Mouse (Mus musculus): ENCODE data around the gene Ahsa1.
"Not testable (repeated sequence)": the region's sequence is repeated elsewhere in the genome, so short reads cannot be mapped to it uniquely, and the experiment has no call there.

Gene Ahsa1

DNA sequence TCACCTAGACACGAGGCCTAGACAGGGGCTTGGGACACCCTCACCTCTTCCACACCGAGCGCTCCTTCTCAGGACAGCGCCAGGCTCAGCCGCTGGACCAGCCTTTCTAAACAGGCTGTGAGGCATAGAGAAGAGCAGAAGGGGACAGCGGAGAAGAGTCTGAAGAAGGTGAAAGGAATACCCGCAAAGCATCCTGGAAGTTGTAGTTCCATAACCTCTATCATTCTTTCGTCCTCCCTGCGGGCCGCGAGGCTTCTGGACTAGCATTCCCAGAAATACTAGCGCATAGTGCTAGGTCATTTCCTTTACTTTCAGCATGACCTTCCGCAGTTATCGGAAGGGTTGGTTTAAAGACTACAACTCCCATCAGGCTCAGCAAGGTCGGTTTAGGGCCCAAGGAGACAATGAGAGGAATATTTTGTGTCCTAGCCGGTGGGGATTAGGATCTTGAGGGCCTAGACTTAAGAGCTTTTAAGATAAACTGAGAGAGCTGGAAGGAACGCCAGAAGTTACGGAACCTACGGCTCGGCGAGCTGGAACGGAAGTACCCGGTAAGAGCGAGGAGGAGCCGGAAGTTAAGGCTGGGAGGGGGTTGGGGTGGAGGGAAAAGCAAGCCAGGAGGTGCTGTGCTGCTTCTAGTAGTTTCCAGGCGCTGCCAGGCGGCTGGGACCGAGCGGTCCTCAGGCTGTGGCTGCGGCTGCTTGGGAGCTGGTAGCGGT lies at the start of gene Ahsa1, which contains the start of gene Vipas39:
TSS of gene Ahsa1 (plus strand) at position 372 of the 719 bp plus-strand sequence.
TSS of gene Vipas39 (minus strand) at position 149 of the 719 bp plus-strand sequence.
- peak; percentile 84 to 93 for DNase-seq

DNA sequence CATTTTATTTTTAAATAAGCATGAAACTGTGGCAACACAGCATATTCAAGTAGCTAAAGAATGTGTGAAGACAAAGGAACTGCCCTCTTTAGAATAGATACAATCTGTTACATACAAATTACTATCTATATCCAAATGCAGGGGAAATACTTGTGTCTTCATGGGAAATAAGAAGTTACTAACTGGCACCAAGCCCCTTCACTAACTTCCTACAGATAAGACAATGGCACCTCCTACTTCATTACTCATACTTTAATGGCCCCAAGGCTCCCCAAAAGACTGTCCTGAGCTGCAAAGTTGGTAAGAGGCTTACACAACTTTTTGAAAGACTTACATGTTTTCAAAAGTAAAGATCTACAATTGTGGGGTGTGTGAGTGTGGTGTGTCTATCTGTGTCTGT lies 48.7 kb upstream of the Ahsa1 start:
- DNase-seq = no peak

DNA sequence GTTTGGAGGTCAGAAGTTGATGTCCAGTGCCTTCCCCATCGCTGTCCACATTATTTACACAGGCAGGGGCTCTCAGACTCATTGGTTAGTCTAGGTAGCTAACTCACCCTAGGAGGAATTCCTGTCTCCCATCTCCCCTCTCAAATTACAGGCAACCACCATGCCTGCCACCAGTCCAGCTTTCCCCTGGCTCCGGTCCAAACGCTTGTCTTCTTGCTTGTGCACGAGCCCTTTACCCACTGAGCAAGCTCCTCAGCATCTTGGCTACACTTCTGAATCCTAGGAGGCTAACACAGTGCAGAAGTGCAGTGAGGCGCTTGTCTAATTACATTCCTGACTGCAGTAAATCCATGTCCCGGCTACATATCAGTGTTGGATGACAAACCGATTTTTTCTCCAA lies 46.9 kb upstream of the Ahsa1 start:
- DNase-seq = no peak

DNA sequence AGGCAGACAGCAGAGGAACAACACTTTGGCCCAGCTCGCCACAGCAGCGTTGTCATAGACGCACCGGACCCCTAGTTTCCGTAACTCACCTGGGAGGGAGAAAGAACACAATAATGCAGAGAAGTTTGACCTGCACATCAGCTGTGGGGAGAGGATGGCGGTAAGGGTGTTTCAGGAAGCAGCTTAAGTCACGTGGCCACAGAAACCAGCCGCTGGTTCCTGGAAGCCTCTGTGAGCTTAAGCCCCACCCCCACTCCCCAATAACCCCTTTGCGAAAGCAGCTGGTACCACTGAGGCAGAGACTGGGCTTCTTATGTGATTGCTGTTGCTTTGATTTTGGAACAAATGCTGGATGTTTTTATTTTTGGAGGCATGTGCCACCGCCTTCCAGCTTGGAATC lies 41.3 kb upstream of the Ahsa1 start:
- no peak for DNase-seq

DNA sequence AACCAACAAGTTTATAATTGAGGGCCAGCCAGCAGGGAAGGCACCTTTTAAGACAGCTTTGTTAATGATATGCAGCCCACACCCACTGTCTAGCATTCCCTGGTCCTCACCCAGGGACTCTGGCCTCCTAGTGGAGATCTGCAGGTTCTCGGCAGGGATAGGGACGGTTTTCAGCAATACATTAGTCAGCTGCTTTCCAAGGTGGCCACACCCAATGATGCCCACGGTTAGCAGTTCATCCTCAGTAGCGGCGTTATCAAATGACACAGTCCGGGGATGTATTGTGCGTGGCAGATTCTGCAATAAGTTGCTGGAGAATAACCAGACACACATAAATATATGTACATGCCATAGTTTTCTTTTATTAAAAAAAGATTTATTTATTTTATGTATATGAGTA lies 39.5 kb upstream of the Ahsa1 start:
- no peak for DNase-seq

DNA sequence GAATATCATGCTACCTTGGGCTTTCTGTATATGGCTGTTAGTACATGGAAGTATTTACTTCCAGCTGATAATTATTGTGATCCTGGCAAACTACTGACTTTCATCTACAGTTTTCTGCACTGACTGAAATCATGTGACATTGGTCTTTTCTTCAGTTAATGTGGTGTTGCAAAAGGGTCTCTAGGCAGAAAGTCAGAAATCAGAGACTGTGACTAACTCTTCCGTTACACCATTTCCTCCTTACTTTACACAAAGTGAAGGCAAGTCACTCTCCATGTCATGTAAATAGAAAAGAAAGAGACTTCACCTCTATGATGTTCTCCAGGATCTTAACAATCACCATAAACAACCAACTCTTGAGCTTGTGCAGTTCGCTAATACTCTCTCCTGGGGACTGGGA lies 36.6 kb upstream of the Ahsa1 start:
- no peak for DNase-seq

DNA sequence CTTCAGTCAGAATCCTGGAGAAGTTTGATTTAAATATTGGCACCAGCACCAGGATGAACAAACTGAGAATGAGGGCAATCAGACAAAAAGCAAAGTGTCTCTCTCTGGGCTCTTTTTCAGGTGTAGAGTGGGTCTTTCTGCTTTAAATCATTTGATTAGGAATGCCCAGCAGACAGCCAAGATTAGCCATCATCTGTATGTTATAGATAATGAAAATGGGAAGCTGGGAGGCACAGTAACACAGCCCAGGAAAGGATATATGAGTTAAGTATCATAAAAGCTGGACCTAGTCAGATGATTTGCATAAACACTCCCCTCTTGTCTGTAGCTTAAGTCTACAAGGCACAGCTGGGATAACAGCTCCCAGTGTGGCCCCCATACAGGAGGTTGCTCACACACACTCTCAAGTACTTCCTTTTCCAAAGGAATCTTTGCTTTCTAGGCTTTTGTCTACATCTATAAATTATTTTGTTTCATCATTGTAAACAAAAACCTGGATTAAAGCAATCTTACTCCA lies 35.8 kb upstream of the Ahsa1 start:
- DNase-seq = no peak

DNA sequence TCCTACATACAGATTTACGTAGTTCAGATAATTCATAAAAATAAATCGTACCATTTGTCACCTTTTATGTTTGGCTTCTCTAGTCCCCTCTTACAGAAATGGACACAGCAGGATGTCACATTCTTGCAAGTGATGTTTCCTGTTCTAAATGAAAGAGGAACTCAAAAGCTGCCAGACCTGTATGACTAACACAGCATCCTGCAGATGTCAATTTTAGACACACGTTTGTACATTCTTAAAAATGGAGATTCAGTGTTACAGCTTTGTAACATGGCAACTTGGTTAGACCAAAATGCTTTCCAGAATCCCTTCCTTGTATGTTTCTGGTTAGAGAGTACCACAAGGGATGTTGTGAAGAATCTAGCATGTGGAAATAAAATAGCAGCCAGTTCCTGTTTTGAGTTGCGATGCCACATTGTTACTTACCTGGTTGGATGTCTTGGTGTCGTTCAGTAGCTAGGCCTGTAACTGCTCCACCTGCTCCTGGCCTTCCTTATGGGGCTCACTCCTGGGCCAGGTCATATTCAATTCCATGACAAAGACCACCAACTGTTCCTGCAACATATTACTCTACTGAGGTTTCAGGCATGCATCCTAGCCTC lies 29.3 kb upstream of the Ahsa1 start:
- DNase-seq = no peak

DNA sequence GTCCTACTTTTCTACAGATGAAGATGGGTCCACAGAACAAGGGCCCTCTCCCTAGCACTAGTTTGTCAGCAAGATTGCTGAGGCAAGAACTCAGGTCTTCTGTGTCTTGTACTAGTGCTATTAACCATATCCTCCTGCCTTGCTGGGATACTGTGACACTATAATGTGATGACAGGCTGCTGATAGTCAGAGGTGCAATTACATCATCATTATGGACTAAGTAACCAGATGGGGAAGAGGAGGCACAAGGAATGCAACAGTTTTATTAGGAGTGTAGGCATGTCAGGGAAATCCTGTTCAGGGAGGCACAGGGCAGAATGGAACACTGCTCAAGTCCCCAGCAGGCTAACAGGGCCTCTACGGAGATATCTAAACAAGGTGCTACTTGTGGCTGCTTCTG lies 27.6 kb upstream of the Ahsa1 start, which contains the start of gene Noxred1:
TSS of gene Noxred1 (minus strand) at position 101 of the 400 bp plus-strand sequence.
- DNase-seq = no peak

DNA sequence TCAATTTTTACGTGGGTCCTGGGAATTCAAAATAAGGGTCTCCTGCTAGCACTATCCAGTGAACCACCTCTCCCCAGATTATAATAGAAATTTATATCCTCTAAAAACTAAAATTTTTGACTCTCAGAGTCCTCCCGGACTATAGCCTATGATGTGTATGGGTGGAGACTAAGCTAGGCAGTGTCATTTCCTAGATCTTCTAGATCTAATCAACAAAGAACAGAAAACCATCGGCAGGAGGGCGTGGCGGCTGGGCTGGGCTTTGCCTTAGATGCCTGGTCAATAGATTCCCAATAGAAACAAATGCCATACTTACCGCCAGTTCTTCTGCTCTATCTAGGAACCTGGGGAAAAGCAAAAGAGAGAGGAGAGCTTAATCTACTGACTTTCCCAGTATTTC lies 16.1 kb upstream of the Ahsa1 start:
- no peak for DNase-seq

DNA sequence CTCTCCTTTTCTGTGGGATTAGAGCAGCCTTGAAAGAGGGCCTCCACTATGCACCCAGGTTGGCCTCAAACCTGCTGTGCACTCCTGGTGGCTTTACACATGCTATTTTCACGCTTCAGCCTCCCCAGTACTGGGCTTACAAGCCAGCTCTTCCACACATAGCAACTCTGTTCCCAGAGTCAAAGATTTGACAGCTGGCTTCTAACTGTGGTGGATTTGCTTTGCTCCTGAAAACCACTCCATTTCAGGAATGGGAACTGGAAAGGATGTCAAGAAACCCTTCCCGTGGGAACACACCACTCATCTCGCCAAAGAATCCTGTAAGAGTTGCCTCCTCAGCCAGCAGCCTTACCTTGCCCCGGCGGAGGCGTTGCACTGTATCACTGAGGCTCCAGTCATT lies 12.4 kb upstream of the Ahsa1 start:
- no peak for DNase-seq

DNA sequence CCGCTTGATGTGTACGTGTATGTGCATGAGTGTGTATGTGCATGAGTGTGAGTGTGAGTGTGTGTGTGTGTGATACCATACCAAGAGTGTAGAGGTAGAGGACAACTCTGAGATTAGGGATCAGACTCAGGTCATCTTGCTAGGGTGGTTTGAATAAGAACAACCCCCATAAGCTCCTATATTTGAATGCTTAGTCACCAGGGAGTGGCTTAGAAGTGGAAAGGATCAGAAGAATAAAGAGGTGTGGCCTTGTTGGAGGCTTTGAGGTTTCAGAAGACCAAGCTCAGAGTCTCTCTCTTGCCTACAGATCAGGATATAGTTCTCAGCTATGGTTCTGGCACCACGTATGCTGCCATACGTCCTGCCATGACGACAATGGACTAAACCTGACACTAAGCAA lies 9.7 kb upstream of the Ahsa1 start:
- DNase-seq = no peak

DNA sequence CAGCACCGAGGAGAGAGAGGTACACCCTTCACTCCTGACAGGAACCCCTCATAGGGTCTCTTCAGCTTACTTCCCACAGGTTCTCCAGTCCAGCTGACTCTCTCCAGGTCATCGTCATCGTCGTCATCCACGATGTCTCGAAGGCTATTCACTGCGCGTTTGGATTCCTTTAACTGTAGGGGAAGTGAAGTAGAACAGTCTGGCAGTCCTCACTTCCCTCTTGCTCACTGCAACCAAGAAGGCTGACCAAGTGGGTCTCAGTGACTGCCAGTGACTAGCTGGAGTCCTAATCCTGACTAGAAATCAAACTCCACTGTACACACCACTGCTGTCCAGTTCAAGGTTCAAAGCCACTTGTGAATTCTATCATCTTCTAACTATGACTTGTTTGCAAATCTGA lies 5.7 kb upstream of the Ahsa1 start:
- DNase-seq = no peak

DNA sequence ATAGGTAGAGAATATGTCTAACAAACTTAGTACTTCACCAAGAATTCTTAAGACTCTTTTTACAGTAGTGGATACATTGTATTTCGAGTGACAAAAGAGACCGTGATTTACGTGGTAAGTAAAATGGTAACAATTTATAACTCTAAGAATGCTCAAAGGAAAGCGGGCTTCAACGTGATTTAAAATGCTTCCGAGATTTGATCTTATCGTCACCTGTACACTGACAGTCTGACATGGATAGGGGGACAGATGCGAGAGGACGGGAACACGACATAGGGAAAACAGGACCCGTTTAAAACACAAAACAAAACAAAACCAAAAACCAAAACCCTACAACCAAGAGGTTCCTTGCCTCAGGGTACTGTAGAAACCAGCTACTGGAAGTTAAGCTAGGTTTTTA lies 835 bp upstream of the Ahsa1 start:
- DNase-seq = peak in 1 of 2 experiments; percentile 20

DNA sequence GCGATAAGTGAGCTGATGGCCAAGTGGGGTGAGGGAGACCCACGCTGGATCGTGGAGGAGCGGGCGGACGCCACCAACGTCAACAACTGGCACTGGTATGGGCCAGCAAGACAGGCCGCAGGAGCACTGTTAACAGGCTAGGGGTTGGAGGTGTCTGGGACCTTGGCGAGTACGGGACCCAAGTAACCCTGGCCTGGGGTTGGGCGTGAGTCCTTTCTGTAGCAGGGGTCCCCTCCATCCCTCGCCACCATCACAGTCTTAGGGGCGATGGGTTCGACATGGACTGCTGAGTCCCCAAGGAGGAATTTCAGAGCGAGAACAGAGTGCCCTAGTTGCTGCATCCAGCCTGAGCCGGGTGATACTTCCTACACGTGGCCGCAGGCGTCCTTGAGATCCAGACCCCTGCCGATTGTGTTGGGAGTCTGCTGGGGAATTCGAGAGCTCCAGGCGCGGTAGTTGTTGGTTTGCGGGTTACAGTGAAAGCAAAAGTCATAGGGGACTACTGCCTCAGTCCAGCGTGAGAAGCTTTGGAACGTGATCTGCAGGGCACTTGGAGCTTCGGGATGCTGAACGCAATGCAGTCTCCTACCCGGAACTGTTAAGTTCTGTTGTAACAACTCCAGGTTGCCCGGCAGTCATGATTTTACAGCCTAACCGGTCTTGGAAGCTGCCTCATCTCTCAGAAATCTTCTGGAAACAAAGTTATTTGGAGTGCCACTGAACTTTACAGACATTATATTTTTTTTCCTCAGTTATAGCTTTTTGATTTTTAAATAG lies 736 bp downstream of the Ahsa1 start:
- DNase-seq = no peak

DNA sequence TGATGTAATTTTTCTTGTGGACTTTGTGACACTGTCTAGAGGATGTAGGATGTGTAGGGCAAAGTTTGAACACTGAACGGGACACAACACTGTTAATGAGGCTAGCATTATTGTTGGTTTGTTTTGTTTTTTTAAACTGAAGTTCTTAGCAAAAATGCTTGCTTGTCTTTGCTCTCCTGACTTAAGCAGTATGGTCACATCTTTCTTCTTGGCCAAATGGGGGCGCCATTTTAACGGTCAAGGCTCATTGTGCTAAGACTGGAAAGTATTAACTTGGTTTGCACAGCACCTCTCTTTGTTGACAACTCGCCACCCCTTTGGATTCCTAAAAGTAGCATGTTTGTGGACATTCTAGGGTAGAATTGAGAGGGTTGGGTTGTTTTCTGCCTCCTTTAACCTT lies 1.4 kb downstream of the Ahsa1 start:
- peak; percentile 33 to 37 for DNase-seq

DNA sequence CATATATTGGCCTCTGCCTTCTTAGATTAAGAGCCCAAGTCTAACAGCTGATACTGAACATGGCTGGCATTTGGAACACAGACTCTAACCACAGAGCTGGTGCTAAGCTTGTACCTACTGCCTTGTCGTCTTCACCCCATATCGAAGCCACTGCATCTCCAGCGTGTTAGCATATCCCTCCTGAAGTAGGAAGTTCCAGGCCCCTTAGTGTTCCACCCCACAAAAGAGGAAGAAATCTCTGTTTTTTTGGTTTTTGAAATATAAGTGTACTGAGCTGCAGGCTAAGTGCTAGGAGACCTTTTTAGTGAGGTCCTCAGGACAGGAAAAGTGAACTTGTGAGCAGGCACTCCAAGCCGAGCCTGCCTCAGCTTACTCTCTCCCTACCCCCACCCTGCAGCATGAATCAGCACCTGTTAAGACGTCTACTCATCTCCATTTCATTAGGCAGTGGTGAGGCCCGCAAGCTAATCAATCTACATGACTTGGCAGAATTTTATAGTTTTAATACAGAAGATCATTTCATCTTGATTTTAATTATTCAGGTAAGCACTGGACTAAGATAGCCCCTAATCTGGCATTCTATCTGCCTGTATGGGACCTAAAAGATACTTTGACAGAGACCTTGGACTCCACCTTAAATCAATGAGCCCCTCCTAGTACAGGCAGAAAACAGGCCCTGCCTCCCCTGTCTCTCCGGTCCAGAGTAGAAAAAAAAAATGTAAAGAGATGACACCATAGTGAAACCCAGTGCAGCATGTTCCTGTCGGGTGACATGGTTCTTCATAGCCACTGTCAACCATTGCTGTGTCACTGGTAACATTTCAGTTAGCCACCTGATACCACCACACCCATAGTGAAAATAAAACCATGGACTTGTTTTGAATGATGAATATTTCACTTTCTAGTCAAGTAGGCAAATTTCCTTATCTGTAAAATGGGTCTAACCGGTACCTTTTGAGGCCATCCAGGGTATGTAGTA lies 8.9 kb downstream of the Ahsa1 start:
- DNase-seq = no peak

DNA sequence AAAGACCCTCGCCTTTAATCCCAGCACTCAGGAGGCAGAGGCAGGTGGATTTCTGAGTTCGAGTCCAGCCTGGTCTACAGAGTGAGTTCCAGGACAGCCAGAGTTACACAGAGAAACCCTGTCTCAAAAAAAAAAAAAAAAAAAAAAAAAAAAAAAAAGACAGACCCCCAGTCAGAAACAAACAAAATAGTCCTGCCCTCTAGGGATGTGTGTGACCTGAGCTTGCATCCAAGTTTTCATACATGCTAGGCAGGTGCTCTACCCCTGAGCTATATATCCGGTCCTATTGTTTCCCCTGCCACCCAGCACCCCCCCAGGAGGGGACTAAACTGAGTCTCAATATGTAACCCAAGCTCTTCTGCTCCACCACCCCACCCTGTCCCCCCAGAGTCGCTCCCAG lies 11.0 kb downstream of the Ahsa1 start:
- DNase-seq = not testable (repeated sequence)

DNA sequence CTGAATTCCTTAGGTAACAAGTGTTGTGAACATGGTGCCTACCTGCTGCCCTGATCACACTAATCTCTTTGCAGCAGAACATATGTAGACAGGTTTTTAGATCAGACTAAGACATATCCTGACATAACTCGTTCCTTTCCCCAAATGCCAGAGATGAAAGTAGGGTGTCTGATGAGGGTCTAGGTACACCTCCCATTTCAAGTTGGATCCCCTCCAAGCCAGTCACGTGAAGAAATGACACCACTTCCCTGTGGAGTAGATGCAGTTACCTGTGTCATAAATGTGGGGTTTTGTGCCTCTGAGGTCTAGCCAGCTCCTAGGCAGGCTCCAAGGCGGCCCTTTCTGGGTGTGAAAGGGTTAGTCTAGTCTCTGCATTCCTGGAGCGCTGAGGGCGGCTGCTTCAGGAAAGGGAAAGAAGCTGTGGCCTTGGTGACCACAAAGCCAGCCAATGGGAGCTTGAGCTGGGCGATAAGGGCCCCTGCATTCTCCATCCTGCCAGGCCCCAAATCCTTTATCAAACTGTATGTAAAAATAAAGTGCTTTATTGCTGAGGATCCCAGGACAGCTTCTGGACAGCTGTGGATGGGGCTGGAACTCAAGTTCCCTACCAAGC lies 11.9 kb downstream of the Ahsa1 start:
- no peak for DNase-seq

DNA sequence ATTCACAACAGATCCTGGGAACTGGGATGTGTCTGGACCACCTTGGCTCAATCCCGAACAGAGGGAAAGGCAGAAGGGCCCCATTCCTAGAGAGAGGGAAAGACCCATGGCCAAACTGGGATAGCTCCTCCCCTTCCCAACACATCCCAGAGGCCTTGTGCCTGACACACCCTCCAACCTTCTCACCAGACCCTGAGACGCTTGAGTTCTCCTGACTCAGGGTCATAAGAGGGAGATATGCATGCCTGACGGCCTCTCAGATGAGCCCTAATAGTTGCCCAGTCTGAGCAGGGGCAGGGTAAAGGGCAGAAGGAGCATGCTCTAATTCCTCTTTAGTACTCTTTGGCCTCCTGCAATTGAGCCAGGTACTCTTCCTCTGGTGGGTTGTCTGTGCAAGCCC lies 13.1 kb downstream of the Ahsa1 start:
- DNase-seq = no peak

DNA sequence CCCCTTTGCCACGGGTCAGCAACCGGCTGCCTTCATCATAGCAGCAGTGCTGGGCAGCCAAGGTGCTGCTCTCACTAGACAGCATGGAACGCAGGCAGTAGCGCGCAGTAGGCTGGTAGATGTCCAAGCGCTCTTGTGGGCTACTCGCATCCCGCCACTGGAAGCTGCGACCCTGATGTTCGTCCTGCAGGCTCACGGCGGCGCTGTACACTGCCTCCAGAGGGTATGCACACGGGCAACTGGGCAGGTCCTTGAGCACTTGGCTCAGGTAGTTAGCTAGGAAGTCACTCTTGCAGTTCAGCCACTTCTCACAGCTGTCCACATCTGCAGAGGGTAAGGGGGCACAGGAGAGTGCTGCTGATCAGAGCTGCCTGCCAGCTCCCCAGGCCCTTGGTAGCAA lies 13.6 kb downstream of the Ahsa1 start:
- DNase-seq = no peak

DNA sequence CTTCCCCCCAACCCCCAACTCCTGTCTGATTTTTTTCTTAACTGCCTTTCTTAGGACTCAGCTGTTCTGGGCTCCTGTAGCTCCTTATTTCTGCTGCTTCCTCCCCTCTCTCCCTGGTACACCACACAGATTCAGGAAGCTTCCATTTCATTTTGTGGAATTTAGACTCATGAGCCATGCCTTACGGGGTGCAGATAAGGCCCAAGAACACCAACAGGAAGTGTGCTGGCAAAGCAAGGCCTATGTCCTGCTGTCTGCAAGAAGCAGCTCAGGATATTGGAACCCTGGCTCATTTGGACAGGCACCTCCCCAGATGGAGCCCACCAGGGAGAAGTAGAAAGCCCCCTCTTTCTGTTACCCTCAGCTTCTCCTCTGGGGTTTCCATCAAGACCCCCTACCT lies 15.5 kb downstream of the Ahsa1 start:
- DNase-seq = no peak
